Mouse (Mus musculus) kidney, adult 11 months (tissue): ENCODE data around the gene 1700061G19Rik.
A peak's percentile ranks its signal among the peaks of the same experiment; 100 is the strongest.
"Not testable (repeated sequence)": the region's sequence is repeated elsewhere in the genome, so short reads cannot be mapped to it uniquely, and the experiment has no call there.

Experiments
- DNase-seq: peaks from one replicate; pipeline ENCODE4 v3.0.0; 2022

1700061G19Rik gene

DNA sequence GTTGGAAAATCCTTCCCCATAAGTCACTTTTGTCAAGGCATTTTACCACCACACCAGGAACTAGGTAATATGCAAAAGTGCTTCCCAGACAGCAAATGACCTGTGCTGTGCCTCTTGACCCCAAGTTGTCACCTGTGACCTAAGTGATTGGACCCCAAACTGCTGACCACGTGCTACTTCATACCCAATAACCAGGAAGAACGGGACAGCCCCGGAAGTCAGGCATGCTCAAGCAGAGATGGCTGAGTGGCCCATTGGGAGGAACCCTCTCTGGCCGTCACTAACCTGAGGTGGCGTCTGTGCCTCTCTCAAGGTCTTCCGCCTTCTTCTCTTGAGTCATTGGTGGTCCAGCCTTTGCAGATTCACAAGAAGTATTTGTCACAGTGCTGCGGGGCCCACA is 2.8 kb upstream of the 1700061G19Rik start:
- DNase-seq = no peak

DNA sequence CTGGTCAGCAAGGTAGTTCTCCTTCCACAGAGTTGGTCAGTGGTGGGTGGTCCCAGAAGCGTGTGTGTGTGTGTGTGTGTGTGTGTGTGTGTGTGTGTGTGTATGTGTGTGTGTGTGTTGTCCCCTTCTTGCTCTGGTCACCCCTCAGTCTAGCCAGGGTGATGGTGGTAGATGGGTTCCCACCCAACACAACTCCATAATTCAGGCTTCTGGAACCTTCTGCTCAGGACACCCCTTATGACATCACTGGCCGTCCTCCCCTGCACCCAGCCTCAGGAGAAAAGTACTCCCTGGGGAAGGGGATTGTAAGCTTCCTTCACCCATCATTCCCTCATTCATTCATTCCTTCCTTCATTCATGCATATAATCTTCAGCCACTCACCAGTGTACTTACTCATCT is 1.0 kb upstream of the 1700061G19Rik start, which contains the start of gene Acsbg2:
Gene Acsbg2, minus strand, starts transcription at position 211 of the 400 bp plus-strand sequence.
- DNase-seq = no peak

DNA sequence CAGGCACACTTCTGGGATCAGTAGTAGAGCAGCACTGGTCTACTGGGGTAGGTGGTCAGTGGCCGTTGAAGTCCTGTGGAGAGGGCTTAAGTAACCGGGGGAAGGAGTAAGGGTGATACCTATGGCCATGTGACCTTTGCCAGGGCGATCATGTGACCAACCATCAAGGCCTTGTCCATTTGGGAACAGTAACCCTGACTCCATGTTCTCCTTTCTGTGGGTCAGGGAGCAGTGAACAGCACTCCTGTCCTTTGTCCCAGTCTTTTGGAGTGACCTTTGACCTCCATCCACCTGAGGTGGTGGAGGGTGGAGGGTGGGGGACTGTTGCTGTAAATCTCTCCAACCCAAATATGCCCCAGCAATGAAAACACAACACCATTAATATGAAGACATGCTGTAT is 1.2 kb downstream of the 1700061G19Rik start:
- DNase-seq = no peak

DNA sequence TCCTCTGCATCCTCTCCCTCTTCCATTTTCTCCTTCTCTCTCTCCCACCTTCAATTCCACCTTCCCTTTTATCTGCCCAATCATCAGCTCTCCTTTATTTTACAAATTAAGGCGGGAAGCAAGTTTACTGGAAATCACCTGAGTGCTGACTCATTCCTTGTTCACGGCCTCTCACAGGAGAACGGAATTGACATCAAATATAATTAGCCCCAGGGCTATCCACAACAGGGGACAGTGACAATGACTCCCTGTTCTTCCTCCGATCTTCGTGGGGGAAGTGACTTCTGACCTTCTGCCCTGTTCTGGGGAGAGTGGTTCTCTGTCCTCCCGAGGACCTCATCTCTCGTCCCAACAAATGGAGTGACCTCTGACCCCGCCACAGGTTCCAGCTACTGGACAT is 1.7 kb downstream of the 1700061G19Rik start:
- DNase-seq = no peak

DNA sequence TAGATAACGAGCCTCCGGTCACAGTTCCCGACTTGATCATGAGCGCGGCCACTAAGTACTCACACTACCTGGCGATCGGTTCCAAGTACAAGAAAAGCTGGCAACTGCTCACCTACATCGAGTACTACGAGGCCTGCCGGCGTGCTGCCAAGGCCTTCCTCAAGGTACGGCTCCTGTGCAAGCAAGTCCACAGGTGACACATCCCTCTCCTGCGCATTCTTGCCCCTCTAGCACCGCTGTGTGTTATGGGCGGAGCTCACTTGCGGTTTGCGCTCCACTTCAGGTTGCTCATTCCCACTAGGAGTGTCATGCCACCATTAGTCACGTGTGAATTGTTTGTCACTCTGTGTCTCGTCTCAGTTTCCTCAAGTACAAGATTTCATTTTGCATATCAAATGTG is 2.1 kb downstream of the 1700061G19Rik start:
- no peak for DNase-seq

DNA sequence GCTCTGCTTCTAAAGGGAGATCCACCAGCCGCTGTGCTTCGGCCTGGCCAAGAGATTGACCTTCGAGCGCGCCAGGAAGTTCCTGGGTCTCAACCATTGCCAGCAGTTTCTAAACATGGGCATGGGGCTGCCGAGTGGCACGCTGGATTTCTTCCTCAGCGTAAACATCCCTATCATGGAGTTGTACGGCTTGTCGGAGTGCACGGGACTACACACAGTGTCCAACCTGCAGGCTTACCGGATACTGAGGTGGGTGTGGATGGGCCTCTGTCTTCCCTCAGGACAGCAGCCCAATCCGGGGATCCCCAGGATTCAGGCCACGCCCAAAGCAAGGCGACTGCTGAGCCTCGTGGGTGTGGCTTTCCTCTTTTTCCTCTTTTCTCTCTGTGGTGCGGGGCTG is 8.3 kb downstream of the 1700061G19Rik start:
- DNase-seq = no peak

DNA sequence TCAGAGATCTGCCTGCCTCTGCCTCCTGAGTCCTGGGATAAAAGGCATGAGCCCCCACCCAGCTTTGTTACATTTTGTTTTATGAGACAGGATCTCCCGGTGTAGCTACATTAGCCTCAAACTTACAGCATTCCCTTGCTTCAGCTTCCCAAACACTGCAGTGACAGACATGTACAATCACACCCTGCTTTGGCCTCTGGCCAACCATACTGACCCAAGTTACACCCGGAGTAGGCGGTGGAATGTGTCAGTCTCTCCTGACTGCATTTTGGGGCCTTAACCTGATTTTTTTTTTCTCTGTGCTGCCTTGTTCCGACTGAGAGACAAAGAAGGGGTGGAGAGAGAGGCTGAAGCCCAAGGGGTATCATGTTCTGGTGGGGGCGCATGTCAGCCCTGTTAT is 9.1 kb downstream of the 1700061G19Rik start:
- no peak for DNase-seq

DNA sequence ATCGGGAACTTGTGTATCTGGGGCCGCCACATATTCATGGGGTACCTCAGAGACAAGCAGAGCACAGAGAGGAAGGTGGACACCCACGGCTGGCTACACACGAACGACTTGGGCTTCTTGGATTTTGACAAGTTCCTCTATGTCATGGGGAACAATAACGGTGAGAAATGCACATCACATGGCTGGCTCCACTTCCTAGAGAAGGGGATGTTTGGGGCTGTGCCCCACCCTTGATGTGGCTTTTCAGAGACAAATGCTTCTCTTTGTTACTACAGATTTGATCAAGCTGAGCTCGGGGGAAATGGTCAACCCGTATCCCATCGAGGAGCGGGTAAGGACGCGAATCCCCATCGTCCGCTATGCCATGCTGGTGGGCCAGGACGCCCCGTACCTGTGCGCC is 9.5 kb downstream of the 1700061G19Rik start:
- DNase-seq = no peak

DNA sequence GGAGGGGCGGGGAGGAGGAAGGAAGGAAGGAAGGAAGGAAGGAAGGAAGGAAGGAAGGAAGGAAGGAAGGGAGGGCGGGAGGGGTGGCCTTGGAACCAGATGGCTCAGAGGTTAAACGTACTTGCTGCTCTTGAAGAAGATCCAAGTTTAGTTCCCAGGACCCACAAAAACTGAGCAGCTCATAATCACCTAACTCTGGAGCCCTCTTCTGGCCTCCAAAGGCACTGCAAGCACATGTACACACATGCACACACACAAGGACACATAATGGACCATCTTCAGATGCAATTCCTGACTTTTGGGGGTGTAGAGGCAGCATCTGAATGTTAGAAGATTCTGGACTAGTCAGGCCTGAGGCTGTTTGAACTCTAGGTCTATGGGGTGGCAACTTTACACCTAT is 12.8 kb downstream of the 1700061G19Rik start:
- no peak for DNase-seq

DNA sequence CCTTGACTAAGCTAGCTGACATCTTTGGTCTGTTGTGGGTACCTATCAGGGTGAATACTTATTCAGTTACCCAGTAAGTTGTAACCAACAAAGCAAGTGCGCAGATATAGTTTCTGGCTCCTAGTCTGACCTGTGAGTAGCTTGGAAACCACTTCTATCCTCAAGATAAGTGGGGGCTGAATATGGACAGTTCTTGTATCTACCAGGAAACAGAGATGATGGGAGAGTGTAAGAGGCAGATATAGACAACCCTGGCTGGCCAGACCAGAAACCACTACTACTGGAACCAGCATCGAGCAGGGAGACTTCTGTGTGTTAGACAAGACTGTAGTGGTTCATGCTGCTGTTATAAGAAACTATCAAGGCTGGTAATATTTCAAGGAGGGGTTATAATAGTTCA is 14.7 kb downstream of the 1700061G19Rik start:
- DNase-seq = no peak

DNA sequence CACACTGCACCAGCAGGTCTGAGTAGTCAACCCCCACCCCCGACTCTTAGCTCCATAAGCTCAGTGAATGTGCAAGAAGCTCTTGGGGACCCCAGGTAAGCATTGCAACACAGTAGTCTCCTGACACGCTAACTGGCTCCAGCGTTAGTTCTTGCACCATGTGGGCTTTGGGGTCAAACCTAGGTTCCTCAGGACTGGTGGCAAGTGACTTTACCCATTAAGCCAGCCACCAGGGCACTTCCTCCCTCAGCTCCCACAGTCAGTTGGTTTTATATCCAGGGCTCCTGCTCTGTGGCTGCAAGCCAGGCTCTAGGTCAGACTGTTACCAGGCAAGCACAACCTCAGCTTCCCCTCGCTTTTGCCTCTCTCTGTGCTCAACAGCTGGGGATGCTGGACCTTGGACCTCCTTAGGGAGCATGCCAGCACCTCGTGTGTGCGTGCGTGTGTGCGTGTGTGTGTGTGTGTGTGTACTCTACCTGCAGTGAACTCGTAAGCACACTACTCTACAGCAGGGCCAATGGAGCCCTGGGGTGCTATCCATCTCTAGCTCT is 20.2 kb downstream of the 1700061G19Rik start:
- DNase-seq = peak; percentile 26

DNA sequence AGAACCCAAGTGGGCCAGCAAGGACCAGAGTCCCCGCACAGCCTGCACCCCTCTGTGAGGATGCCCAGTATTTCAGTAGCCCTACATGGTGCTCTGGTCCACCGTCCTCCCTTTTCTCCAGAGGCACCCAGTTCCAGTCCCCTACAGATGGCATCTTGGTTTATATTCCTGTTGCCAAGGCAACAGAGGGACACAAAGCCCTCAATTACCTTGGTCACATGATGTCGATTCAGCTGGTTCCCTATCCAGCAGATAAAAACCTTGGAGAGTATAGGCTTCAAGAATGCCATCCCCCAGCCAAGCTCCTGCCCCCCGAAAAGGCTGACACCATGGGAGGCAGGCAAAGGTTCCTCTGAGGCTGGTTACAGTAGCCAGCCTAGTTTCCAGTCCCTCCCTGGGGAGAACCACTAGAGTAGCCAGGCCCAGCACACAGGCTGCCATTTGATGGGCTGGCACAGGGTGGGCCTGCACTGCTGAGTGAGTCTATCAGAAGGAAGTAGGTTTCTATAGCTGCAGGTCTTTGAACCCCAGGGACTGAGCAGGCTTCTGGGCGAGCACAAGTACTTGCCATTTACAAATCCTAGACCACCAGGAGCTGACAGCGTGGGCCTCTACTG is 21.3 kb downstream of the 1700061G19Rik start:
- no peak for DNase-seq

DNA sequence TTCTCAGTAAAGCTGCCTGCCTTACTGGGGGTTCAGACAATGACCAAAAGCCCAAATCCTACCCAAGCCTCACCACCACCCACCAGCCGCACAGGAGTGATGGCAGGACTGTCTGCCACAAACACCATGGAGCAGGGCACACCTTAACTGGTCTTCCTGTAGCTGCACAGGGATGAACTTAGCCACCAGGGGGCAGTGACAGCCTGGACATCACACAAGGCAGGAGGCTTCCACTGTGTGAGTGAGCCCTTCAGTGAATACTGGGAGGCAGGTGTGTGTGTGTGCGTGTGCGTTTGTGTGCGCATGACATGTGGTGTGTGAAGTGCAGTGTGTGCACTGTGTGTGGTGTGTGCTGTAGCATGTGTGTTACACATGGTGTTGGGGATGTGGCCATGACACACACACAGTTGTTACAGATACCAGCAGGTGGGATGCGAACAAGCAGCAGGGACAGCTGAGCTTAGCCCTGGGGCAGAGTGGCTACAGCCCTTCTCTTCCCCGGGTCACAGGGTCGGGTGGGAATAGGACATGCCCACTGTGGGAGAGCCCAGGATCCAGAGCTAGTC is 22.4 kb downstream of the 1700061G19Rik start:
- DNase-seq = peak; percentile 67

DNA sequence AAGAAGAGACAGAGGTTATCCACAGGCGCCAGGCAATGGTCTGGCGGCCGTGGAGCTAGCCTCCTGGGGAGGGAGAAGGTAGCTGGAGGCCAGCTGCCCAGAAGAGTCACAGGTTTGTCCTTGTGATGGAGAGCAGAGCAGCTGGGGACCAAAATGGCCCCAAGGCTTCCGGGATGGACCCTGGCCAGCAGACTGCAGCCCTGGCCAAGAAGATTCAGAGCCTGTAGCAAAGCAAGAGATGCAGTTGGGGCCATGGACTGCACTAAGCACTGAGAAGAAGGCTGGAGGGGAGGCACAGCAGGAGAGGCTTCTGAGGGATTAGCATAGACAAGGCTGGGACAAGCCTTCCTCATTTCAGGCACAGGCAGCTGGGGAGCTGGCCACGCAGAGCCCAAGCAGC is 27.4 kb downstream of the 1700061G19Rik start:
- peak; percentile 35 for DNase-seq

DNA sequence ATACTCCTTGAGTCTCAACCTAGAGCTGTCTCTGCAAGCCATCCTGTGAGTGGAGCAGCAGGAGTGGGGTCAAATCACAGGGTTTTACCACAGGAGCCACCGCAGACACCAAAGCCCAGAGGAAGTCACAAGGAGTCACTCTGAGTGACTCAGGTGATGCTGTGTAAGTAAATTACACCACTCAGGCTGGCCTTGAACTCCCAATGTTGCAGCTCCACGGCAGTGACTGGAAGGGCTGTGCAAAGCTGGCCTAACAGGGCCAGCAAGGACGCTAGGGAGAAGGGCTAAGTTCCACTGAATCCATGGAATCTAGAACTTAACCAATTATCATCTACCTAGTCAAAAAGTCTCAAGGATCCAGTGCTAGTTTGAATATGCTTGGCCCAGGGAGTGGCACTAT is 30.9 kb downstream of the 1700061G19Rik start:
- DNase-seq = no peak

DNA sequence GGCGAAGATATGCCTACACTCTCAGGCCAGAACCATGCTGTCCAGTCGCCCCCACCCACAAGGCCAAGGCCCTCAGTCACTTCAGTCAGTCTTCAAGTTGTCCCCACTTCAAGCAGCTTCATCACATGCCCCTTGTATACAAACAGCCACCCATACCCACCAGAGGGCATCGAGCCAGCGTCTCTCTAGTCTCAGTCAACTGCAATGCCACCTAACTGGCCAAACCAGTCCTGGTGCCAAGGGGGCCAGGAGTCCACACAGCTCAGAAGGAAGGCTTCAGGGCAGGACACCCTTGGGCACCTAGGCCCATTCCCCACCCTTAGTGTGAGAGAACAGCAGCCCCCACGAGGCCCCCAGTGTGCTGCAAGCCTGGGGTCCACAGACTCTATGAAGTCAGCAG is 31.8 kb downstream of the 1700061G19Rik start:
- DNase-seq = peak; percentile 79

DNA sequence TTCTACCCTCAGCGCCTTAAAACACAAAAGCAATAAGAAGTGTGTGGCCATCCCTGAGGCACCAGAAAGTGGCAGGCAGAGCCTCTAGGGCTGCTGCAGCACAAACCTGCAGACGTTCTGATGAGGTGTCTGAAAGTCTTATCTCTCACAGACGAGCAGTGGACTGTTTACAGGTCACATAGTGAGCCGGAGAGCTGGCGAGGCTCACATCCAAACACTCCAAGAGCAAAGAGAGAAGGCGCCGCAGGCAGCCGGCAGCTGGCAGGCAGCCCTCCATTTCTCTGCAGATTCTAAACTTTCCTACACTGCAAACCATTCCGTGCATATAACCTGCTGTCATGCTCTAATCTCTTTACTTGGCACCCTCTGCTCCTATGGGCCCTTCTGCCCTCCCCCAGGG is 32.6 kb downstream of the 1700061G19Rik start:
- DNase-seq = peak; percentile 11

DNA sequence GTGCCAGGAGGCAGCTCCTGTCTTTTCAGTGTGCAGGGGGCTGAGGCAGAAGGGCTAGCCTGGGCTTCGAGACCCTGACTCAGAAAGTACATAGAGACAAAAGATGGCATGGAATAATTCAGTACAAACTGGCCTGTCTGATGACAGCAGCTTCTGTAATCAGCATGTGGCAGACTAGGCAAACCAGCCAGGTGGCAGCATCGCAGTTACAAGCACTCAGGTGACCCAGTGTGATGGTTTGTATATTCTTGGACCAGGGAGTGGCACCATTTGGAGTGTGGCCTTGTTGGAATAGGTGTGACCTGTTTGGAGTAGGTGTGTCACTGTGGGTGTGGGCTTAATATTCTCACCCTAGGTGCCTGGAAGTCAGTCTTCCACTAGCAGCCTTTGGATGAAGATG is 34.5 kb downstream of the 1700061G19Rik start:
- DNase-seq = not testable (repeated sequence)

DNA sequence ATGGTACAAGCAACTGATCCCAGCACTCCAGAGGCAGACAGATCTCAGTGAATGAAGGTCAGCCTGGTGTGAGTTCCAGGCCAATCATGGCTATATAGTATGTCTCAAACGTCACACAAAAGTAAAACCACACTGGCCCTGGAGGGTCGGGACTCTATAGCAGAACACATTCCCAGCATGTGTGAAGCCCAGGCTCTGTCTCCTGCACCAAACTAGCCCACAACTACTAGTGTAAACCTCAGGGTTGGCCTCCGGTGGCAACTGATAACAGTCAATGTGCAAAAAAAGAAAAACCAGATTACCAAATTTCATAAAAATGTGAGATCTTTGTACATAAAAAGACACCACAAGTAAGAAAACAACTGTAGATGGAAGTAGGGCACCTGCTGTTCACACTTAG is 37.7 kb downstream of the 1700061G19Rik start:
- DNase-seq = no peak

DNA sequence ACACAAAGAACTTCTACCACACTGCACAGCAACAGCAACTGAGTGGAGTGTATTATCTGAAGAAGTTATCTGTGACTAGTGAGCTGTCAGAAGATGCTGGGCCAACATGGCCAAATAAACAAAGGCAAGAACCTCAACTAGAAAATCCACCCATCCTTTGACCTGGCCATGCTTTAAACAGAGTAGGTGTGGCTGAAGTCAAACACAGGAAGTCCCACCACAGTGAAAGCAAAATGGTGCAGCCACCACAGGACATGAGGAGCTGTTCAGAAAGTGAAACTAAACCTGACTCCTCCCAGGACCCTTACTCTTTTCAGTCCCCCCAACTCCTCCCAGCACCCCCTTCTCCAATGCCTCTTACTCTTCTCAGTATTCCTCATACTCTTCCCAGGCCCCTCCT is 38.2 kb downstream of the 1700061G19Rik start:
- no peak for DNase-seq

DNA sequence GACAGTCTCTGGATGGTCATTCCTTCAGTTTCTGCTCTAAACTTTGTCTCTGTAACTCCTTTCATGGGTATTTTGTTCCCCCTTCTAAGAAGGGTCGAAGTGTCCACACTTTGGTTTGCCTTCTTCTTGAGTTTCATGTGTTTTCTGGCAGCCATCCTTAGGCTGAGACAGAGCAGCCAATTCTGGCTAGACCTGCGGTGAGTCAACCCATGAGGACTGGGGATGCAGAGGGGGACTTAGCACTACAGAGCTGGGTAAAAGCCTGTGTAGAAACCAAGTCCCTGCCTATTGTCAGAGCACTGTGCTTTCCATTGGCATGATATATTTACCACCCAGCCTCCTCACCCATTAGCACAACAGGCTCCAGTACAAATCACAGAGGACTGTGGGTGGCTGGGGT is 41.9 kb downstream of the 1700061G19Rik start:
- no peak for DNase-seq

DNA sequence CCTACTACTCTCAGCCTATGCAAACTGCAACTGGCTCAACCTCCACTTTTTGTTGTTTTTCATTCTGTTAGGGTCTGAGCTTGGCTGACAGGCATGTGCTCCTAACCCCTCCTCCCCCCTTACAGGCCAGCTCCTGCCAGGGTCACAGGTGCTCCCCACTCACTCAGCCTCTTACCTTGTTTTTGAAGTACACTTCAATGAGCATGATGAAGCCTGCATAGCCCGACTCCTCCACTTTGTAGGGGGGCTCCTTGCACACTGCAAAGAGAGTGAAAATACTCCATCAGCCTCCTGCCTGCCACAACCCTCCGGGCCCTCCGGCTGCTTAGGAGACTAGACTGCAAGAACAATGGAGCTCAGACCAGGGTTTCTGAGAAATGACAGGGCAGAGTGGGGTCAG is 44.4 kb downstream of the 1700061G19Rik start:
- DNase-seq = no peak

DNA sequence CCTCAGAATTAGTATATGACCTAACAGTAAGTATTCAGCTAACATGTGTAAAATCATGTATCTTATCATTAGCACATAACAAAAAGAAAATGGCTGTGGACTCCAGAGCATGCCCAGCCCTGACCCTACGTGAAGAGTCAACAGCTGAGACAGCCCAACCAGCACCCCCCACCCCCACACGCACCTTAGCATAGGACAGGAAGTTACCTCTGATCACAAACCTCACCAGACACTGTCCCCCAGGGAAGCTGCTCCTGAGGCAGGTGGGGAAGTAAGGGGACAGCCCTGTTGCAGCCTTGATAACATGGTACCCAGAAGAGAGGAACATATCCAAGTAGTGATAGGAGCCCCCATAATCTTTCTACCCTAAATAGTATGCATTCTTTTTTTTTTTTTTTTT is 50.7 kb downstream of the 1700061G19Rik start:
- DNase-seq = no peak

DNA sequence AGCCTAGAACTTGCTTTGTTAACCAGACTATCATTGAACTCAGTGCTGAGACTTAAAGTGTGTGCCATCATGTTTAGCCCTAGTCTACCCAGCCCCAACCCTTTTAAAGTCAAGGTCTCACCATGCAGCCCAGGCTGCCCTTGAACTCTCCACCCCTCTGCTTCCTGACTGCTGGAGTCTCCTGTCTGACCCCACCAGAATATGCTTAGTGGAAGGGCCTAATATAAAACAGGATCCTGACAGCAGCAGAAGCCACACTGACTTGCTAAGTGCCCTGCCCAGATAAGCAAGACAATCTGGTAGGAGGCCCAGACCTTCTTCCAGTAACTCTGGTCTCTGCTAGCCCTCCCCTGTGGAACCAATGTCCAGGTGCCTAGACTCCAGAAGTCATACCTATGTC is 53.8 kb downstream of the 1700061G19Rik start:
- no peak for DNase-seq

DNA sequence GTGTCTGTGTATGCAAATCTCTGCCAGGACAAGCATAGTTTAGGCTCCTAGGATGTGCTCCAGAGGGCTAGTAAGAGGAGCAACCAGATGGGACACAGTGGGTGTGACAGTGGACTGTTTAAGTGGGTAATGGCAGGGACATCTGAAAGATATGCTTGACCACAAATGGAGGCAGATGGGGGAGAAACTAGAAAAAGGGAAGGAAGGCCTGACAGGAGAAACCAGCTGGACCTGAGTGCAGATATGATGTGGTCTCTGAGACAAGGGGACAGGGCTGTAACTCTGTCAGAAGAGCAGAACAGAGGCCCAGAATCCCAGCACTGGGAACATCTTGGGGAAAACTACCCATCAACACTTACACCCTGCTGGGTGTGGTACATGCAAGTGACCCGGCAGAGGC is 54.3 kb downstream of the 1700061G19Rik start:
- no peak for DNase-seq
